Mouse (Mus musculus): Measurements from ENCODE around the gene Tspan7. TPM values are rescaled to one million over a fixed set of nuclear protein-coding genes. Genes with fewer than 3 reads are reported as not detected.

Gene Tspan7
- polyA plus RNA-seq, 1 experiment from 2014 or later: 115 TPM

Other genes starting within 250 kb of the Tspan7 start
- gene Otc, start 232.9 kb upstream of the Tspan7 start, polyA plus RNA-seq (2015; fragmentation: Nextera tagmentation; extraction: Ambion mirVana): 0.13 and 0.93 TPM in 2 replicates
- 119 and 125 TPM in 2 replicates for gene Mid1ip1, start 229.9 kb downstream of the Tspan7 start, polyA plus RNA-seq (2015; fragmentation: Nextera tagmentation; extraction: Ambion mirVana)